Mouse (Mus musculus): ENCODE measurements around the gene Tsga10ip.

- TF ChIP-seq GATA1 (IDR thresholded peaks at IDR 0.05; ENCODE audit: borderline replicate concordance, low read length) (no peak), FLI1 (IDR thresholded peaks at IDR 0.05; ENCODE audit: low read length) (no peak)
Measured at GRCm38 (mm10) chr19:5367053-5367359, 35.3 kb downstream of the Tsga10ip start, which contains the start of gene Banf1.
